In genomic region chr3:75164838-75165496, GRCm38 (mm10) we compare ENCODE assay signal across 8 mouse cellular contexts. TPM values are rescaled to one million over a fixed set of nuclear protein-coding genes. Genes with fewer than 3 reads are reported as not detected.
DNase-seq lines count a peak whose midpoint lies in the region; ATAC-seq and TF ChIP-seq lines count a peak whose summit lies in the region.

Zbbx (minus strand) TSS chr3:75165034.

- peak within 1 kb of the TSS; percentile 64 for H3K4me2 ChIP-seq in forebrain, embryonic 15.5 days (replicated peaks)
- peak within 1 kb of the TSS; percentile 59 for H3K4me2 ChIP-seq in intestine, postnatal 0 days (replicated peaks; ENCODE audit: low read depth)
- peak within 1 kb of the TSS; percentile 17; the same call in 1 of the 2 replicates for H3K4me2 ChIP-seq in limb, embryonic 11.5 days (ENCODE audit: low read depth, severe bottlenecking)
- H3K4me2 ChIP-seq in midbrain, embryonic 13.5 days (replicated peaks), result peak within 1 kb of the TSS; percentile 72

- peak within 1 kb of the TSS; percentile 42 for H3K4me3 ChIP-seq in forebrain, embryonic 15.5 days
- 0 out of 2 replicates have a peak within 1 kb of the TSS, but pooled peaks have one; percentile 9 for H3K4me3 ChIP-seq in intestine, postnatal 0 days (ENCODE audit: low read depth, low read length)
- no peak within 1 kb of the TSS for H3K4me3 ChIP-seq in limb, embryonic 11.5 days (ENCODE audit: low read depth, low read length)
- H3K4me3 ChIP-seq in midbrain, embryonic 13.5 days (replicated peaks), result peak within 1 kb of the TSS; percentile 45

- H3K36me3 ChIP-seq in forebrain, embryonic 15.5 days, result no peaks in the 10 kb centered on the region
- no peaks in the 10 kb centered on the region for H3K36me3 ChIP-seq in intestine, postnatal 0 days (ENCODE audit: control insufficient read depth, insufficient read depth)
- no peaks in the 10 kb centered on the region for H3K36me3 ChIP-seq in limb, embryonic 11.5 days (ENCODE audit: control insufficient read depth, insufficient read depth, low read length)
- no peaks in the 10 kb centered on the region for H3K36me3 ChIP-seq in midbrain, embryonic 13.5 days

- DNase-seq in A20 (ENCODE audit: low read depth, low spot score), result peak; percentile 47
- DNase-seq in T-cell, adult 2 months (ENCODE audit: low spot score), result peak; percentile 32
- peak; percentile 84 for DNase-seq in limb, embryonic 11.5 days (ENCODE audit: low spot score)
- DNase-seq in spleen, postnatal 10 days (ENCODE audit: low spot score in 2 of 2), result peak; percentile 4 to 54
- no peak for DNase-seq in gastrocnemius, postnatal 36 days

- WGBS in forebrain, embryonic 15.5 days, result 13% methylated on average over 20 of the region's 20 CpGs
- 13% methylated on average over 20 of the region's 20 CpGs for WGBS in intestine, postnatal 0 days
- 17% methylated on average over 20 of the region's 20 CpGs for WGBS in limb, embryonic 11.5 days
- WGBS in midbrain, embryonic 13.5 days, result 15% methylated on average over 20 of the region's 20 CpGs

- H3K9me3 ChIP-seq in forebrain, embryonic 15.5 days, result no peaks in the 10 kb centered on the region
- H3K9me3 ChIP-seq in intestine, postnatal 0 days (ENCODE audit: control insufficient read depth), result no peaks in the 10 kb centered on the region
- H3K9me3 ChIP-seq in limb, embryonic 11.5 days (ENCODE audit: control insufficient read depth, low read length), result no peaks in the 10 kb centered on the region
- no peaks in the 10 kb centered on the region for H3K9me3 ChIP-seq in midbrain, embryonic 13.5 days

- H3K27ac ChIP-seq in forebrain, embryonic 15.5 days (replicated peaks), result no peak within 1 kb of the TSS
- H3K27ac ChIP-seq in intestine, postnatal 0 days (ENCODE audit: low read depth, low read length), result no peak within 1 kb of the TSS
- H3K27ac ChIP-seq in limb, embryonic 11.5 days (replicated peaks; ENCODE audit: low read depth, low read length), result no peak within 1 kb of the TSS
- H3K27ac ChIP-seq in midbrain, embryonic 13.5 days, result no peak within 1 kb of the TSS

- H3K9ac ChIP-seq in forebrain, embryonic 15.5 days (replicated peaks), result peak within 1 kb of the TSS; percentile 19; the same call in 1 of the 2 replicates
- H3K9ac ChIP-seq in intestine, postnatal 0 days (ENCODE audit: low read depth, low read length), result no peak within 1 kb of the TSS
- H3K9ac ChIP-seq in limb, embryonic 11.5 days (ENCODE audit: low read length), result no peak within 1 kb of the TSS
- H3K9ac ChIP-seq in midbrain, embryonic 13.5 days (replicated peaks), result peak within 1 kb of the TSS; percentile 51

- peak; percentile 99 for ATAC-seq in forebrain, embryonic 15.5 days (replicated peaks)
- ATAC-seq in intestine, postnatal 0 days, result peak; percentile 68
- peak; percentile 96 for ATAC-seq in limb, embryonic 11.5 days (ENCODE audit: insufficient number of reproducible peaks, low FRiP score, low TSS enrichment, low read depth)
- ATAC-seq in midbrain, embryonic 13.5 days, result peak; percentile 99

- TF ChIP-seq CTCF in intestine, postnatal 0 days (IDR thresholded peaks at IDR 0.05; ENCODE audit: low read depth), result peak; percentile 54

- H3K4me1 ChIP-seq in forebrain, embryonic 15.5 days, result peaks cover 3% of the 10 kb centered on the region; the same call in 1 of the 2 replicates
- no peaks in the 10 kb centered on the region for H3K4me1 ChIP-seq in intestine, postnatal 0 days (replicated peaks; ENCODE audit: control insufficient read depth, insufficient read depth, low read length)
- no peaks in the 10 kb centered on the region for H3K4me1 ChIP-seq in limb, embryonic 11.5 days (ENCODE audit: control insufficient read depth, insufficient read depth, low read length)
- peaks cover 8% of the 10 kb centered on the region for H3K4me1 ChIP-seq in midbrain, embryonic 13.5 days (replicated peaks)

- intact Hi-C loops in gastrocnemius, postnatal 36 days (cut with DNase I), result no loop called here

- no peaks in the 10 kb centered on the region for H3K27me3 ChIP-seq in forebrain, embryonic 15.5 days
- no peaks in the 10 kb centered on the region for H3K27me3 ChIP-seq in intestine, postnatal 0 days (replicated peaks; ENCODE audit: control insufficient read depth, insufficient read depth, low read length)
- H3K27me3 ChIP-seq in limb, embryonic 11.5 days (ENCODE audit: control insufficient read depth, insufficient read depth, low read length), result no peaks in the 10 kb centered on the region
- H3K27me3 ChIP-seq in midbrain, embryonic 13.5 days, result no peaks in the 10 kb centered on the region

RNA-seq across cellular contexts. Expression of gene Zbbx, which starts in this region (rescaled TPM):
- polyA plus RNA-seq in forebrain, embryonic 15.5 days (2015; fragmentation: Nextera tagmentation; extraction: Ambion mirVana), result 0.80 and 0.85 TPM in 2 replicates
- 0.12 and 0.30 TPM in 2 replicates for polyA plus RNA-seq in intestine, postnatal 0 days (2015; fragmentation: Nextera tagmentation; extraction: Ambion mirVana)
- polyA plus RNA-seq in limb, embryonic 11.5 days (2014; fragmentation: Nextera tagmentation; extraction: Ambion mirVana), result not detected in 2 replicates
- polyA plus RNA-seq in midbrain, embryonic 13.5 days (2015; fragmentation: Nextera tagmentation; extraction: Ambion mirVana), result 0.39 and 0.78 TPM in 2 replicates
- not detected for total RNA-seq in gastrocnemius, postnatal 36 days (2021)

Comparison
In these comparisons a context has a peak if more than half of its experiments do, and no peak if none do; other contexts are left out.
1. Peak in ATAC-seq, H3K4me3 ChIP-seq, H3K9ac ChIP-seq and H3K4me2 ChIP-seq in forebrain, embryonic 15.5 days; RNA of the gene not detected or under 1 TPM.
2. Peak in ATAC-seq, H3K4me3 ChIP-seq and H3K4me2 ChIP-seq in intestine, postnatal 0 days; RNA of the gene not detected or under 1 TPM.
3. Peak in DNase-seq, ATAC-seq and H3K4me2 ChIP-seq in limb, embryonic 11.5 days; RNA of the gene not detected or under 1 TPM.
4. Peak in ATAC-seq, H3K4me3 ChIP-seq, H3K9ac ChIP-seq and H3K4me2 ChIP-seq in midbrain, embryonic 13.5 days; RNA of the gene not detected or under 1 TPM.
5. DNase-seq: peak in A20 (single experiment), T-cell, adult 2 months (single experiment) and spleen, postnatal 10 days (2 of 2); none in gastrocnemius, postnatal 36 days (0 of 2).
6. H3K4me2 ChIP-seq: peak in every context shown above with its lines; median percentile 72 in midbrain, embryonic 13.5 days; 64 in forebrain, embryonic 15.5 days; 59 in intestine, postnatal 0 days; 17 in limb, embryonic 11.5 days.
7. Peak in every context shown above with its lines, with median percentiles within 50 percentile points of each other: ATAC-seq.